In the genomic region with DNA sequence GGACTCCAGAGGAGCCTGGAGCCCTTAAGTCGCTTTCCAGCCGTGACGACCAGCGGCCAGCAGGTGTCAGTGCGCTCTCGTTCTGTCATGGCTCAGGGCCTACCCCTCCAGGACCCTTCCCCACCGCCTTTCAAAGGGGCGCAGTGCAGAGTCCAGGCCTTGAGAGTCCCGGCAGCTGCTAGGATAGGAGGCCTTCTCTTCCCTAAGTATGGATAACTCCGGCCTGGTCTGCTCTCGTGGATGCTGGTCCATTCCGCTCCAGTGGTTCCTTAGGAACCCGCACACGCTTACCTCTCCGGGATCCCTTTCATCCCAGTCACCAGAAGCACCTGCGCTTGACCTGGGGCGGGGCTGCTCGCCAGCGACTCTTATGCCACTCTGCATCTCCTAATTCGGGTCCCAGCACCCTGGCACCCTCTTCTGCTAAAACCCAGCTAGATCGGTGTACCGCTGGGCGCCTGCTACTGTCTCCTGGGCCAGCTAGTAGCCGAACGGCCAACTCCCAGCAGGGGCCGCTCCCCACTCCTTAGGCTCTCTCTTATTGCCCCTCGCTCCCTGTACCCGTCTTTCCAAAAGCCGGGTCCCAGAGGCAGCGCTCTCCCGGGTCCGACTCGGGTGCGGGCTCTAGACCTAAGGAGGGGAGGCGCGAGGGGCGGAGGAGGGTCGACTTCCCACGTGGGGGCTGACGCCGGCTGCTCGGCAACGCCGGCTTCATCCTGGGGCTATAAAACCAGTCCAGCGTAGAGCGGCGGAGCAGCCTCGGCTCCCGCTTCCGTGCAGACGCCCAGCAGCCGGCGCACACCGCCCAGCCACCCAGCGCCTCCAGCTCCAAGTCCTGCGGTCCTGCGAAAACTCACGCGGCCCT, we compare ENCODE assay signal across 8 mouse cellular contexts. TPM values are rescaled to one million over a fixed set of nuclear protein-coding genes. Genes with fewer than 3 reads are reported as not detected.
DNase-seq lines count a peak whose midpoint lies in the region; ATAC-seq and TF ChIP-seq lines count a peak whose summit lies in the region.

No protein-coding gene starts in this region.

- under 1% methylated on average over 58 of the region's 59 CpGs for WGBS in forebrain, embryonic 13.5 days
- 1% methylated on average over 59 of the region's 59 CpGs for WGBS in liver, postnatal 0 days (ENCODE audit: insufficient replicate concordance)

- H3K36me3 ChIP-seq in ES-E14 (ENCODE audit: control insufficient read depth, insufficient read depth, low read length, poor library complexity, severe bottlenecking), result no peaks in the 10 kb centered on the region
- H3K36me3 ChIP-seq in forebrain, embryonic 13.5 days (ENCODE audit: poor library complexity, severe bottlenecking), result no peaks in the 10 kb centered on the region
- no peaks in the 10 kb centered on the region for H3K36me3 ChIP-seq in liver, postnatal 0 days (replicated peaks; ENCODE audit: insufficient read depth, low read length)

- ATAC-seq in forebrain, embryonic 13.5 days, result peak; percentile 88
- ATAC-seq in liver, postnatal 0 days, result peak; percentile 63

- no peak for TF ChIP-seq EP300 in liver, postnatal 0 days (IDR thresholded peaks at IDR 0.05; ENCODE audit: low read depth)

- H3K9me3 ChIP-seq in ES-E14 (ENCODE audit: control insufficient read depth, insufficient read depth, low read depth, low read length), result no peaks in the 10 kb centered on the region
- no peaks in the 10 kb centered on the region for H3K9me3 ChIP-seq in forebrain, embryonic 13.5 days (replicated peaks)
- H3K9me3 ChIP-seq in liver, postnatal 0 days (ENCODE audit: low read length), result no peaks in the 10 kb centered on the region

- H3K4me1 ChIP-seq in ES-E14 (ENCODE audit: control insufficient read depth in 2 of 2, insufficient read depth in 2 of 2, low read length in 2 of 2, poor library complexity in 1 of 2), result peaks cover 0 to 10% of the 10 kb centered on the region in 2 experiments; a peak in 2 of 4 replicates
- peaks cover 39% of the 10 kb centered on the region for H3K4me1 ChIP-seq in forebrain, embryonic 13.5 days
- H3K4me1 ChIP-seq in liver, postnatal 0 days (ENCODE audit: insufficient read depth), result peaks cover 25% of the 10 kb centered on the region

- DNase-seq in ES-E14 (ENCODE audit: low read depth, low spot score), result peak; percentile 60
- peak; percentile 94 for DNase-seq in brain, embryonic 14.5 days (ENCODE audit: low read depth)
- peak; percentile 53 to 56 for DNase-seq in heart, postnatal 36 days
- DNase-seq in layer of hippocampus, adult 18-20 months (ENCODE audit: low spot score in 2 of 2), result peak; percentile 61 to 81
- peak; percentile 67 for DNase-seq in liver, postnatal 0 days
- DNase-seq in ovary, adult 18-20 months (ENCODE audit: low spot score), result peak; percentile 41
- peak; percentile 43 for DNase-seq in urinary bladder, postnatal 25 days (ENCODE audit: low spot score)

- H3K27me3 ChIP-seq in forebrain, embryonic 13.5 days, result peaks cover 51% of the 10 kb centered on the region
- H3K27me3 ChIP-seq in liver, postnatal 0 days (ENCODE audit: insufficient read depth, low read length), result peaks cover 66% of the 10 kb centered on the region

- intact Hi-C loops in heart, postnatal 36 days (cut with DNase I), result loop anchor here (2.0 to 10.0 kb wide), 4 partner anchors 97 to 1163 kb away; no protein-coding TSS in a partner anchor

- peak overlapping the region; percentile 15 for H3K9ac ChIP-seq in ES-E14 (ENCODE audit: insufficient read depth, low read depth, low read length, poor library complexity, severe bottlenecking)
- peak overlapping the region; percentile 72 for H3K9ac ChIP-seq in forebrain, embryonic 13.5 days
- peak overlapping the region; percentile 50; the same call in 1 of the 2 replicates for H3K9ac ChIP-seq in liver, postnatal 0 days (replicated peaks)

- in situ Hi-C loops in ES-E14 (cut with MboI; ENCODE audit: low sequenced_read_pairs in 2 of 2, unreplicated experiment in 2 of 2), result loop anchor here in 1 of 2 experiments (25.0 kb wide), 1 partner anchor 1018 kb away; no protein-coding TSS in a partner anchor

- peak overlapping the region; percentile 100 for H3K4me2 ChIP-seq in forebrain, embryonic 13.5 days
- peak overlapping the region; percentile 82 for H3K4me2 ChIP-seq in liver, postnatal 0 days (ENCODE audit: low read depth, low read length)

- H3K4me3 ChIP-seq in ES-E14 (ENCODE audit: insufficient read depth in 1 of 2, low read depth in 1 of 2, low read length in 2 of 2, poor library complexity in 1 of 2, severe bottlenecking in 1 of 2), result peak overlapping the region; percentile 56 to 74
- H3K4me3 ChIP-seq in forebrain, embryonic 13.5 days, result peak overlapping the region; percentile 57
- peak overlapping the region; percentile 55 for H3K4me3 ChIP-seq in liver, postnatal 0 days (ENCODE audit: low read depth, low read length)

- peak; percentile 98 for TF ChIP-seq CTCF in brain, embryonic 14.5 days (IDR thresholded peaks at IDR 0.05; ENCODE audit: borderline replicate concordance, extremely low read depth, insufficient read depth, insufficient read length)
- peak; percentile 72 for TF ChIP-seq CTCF in liver, postnatal 0 days (IDR thresholded peaks at IDR 0.05; ENCODE audit: low read depth)

- peak; percentile 47 for TF ChIP-seq POLR2A in brain, embryonic 14.5 days (IDR thresholded peaks at IDR 0.05; ENCODE audit: borderline replicate concordance, extremely low read depth, insufficient read depth, insufficient read length, poor library complexity, severe bottlenecking)

- H3K27ac ChIP-seq in ES-E14 (ENCODE audit: insufficient read depth, low read depth, low read length, poor library complexity, severe bottlenecking), result no peak overlapping the region
- no peak overlapping the region for H3K27ac ChIP-seq in forebrain, embryonic 13.5 days
- H3K27ac ChIP-seq in liver, postnatal 0 days (ENCODE audit: low read depth), result no peak overlapping the region

TF ChIP-seq in ES-E14, 5 proteins besides CTCF, POLR2A, EP300 and RAD21:
- TF ChIP-seq ZC3H11A (IDR thresholded peaks at IDR 0.05; ENCODE audit: borderline replicate concordance, low read depth, low read length), result peak; percentile 70; the same call in 1 of the 2 replicates
- no peak for TF ChIP-seq ZNF384 (IDR thresholded peaks at IDR 0.05; ENCODE audit: low read depth, low read length)
- no peak for TF ChIP-seq HCFC1 (IDR thresholded peaks at IDR 0.05; ENCODE audit: borderline replicate concordance, insufficient read depth, low read length)

RNA-seq across cellular contexts. Expression of a gene that starts 0.8 kb away (rescaled TPM):
- total RNA-seq in ES-E14 (2012; rRNA removed), result 0.58 and 0.76 TPM in 2 replicates
- polyA plus RNA-seq in brain, embryonic 14.5 days (2012; rRNA removed), result 11.4 and 19.0 TPM in 2 replicates
- 1.1 TPM in 2 replicates for polyA plus RNA-seq in forebrain, embryonic 13.5 days (2015; fragmentation: Nextera tagmentation; extraction: Ambion mirVana)
- total RNA-seq in heart, postnatal 36 days (2021), result under 1 TPM; 0.31 to 0.41 TPM
- 10 to 100 TPM; 12.4 to 13.4 TPM for total RNA-seq in layer of hippocampus, adult 18-20 months (2021)
- 0.19 and 0.21 TPM in 2 replicates for polyA plus RNA-seq in liver, postnatal 0 days (2015; fragmentation: Nextera tagmentation; extraction: Ambion mirVana)

Comparison
In these comparisons a context has a peak if more than half of its experiments do, and no peak if none do; other contexts are left out.
1. DNase-seq: peak in every context shown above with its lines; median percentile 94 in brain, embryonic 14.5 days; 71 in layer of hippocampus, adult 18-20 months; 67 in liver, postnatal 0 days; 60 in ES-E14; 54 in heart, postnatal 36 days; 43 in urinary bladder, postnatal 25 days; 41 in ovary, adult 18-20 months.
2. H3K9ac ChIP-seq: peak in every context shown above with its lines; median percentile 72 in forebrain, embryonic 13.5 days; 50 in liver, postnatal 0 days; 15 in ES-E14.